Mouse (Mus musculus) 416B (cell line): ENCODE measurements at regions not wholly inside any gene's neighbourhood (a gene's known extent, or its start where the extent isn't known, plus 50 kb on each side); places are given as distances from the start of the nearest gene placed in this dataset.

Experiments
- DNase-seq: peaks from one replicate; pipeline ENCODE4 v3.0.0; 2011; ENCODE audit warnings: low read depth

DNA sequence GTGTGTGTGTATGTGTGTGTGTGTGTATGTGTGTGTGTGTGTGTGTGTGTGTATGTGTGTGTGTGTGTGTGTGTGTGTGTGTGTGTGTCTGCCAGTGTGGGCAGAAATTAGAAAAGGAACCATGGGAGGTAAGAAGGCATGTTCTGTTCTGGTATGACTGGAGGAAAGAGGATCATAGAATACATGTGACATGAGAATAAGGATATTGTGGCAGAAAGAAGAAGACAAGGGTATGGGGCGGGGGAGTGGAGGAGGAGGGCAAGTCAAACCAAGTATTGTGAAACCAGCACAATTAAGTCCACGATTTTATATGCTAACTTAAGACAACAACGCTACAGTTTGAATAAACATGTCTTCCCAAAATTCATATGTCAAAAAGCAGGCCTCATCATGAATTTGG is 117.4 kb upstream of the Ankrd55 start:
- DNase-seq = no peak

DNA sequence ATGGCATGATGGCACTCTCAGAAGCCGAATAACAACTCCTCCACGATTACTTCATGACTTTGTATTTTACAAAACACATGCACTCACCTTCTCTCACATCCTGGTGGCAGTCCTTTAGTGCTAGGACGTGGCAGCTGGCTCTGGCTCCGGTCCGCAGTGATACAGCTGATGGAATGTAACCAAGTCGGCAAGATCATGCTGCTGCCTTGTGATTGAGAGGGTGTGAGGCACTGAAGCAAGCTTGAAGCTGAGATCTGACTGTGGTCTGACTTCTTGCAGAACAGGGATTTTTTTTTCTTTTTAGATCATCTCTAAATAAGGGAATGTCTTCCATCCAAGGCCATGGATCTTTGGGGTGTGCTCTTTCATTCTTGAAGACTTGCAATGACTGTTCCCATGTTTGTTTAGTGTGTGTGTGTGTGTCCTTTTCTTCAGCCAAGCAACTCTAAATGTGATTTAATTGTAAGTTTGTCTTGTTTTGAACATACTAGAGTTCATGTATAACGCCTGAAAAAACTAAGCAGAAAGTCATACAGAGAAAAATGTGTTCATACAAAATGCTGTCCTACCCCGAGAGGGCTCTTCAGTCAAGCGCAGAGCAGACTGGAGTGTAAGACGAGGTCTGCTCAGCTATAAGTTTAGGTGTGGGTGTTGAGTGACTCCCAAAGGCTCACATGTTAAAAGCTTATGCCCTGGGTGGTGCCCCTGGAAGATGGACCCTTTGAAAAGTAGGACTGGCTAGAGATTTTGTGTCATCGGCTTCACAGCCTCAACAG is 116.1 kb upstream of the Ankrd55 start:
- no peak for DNase-seq

DNA sequence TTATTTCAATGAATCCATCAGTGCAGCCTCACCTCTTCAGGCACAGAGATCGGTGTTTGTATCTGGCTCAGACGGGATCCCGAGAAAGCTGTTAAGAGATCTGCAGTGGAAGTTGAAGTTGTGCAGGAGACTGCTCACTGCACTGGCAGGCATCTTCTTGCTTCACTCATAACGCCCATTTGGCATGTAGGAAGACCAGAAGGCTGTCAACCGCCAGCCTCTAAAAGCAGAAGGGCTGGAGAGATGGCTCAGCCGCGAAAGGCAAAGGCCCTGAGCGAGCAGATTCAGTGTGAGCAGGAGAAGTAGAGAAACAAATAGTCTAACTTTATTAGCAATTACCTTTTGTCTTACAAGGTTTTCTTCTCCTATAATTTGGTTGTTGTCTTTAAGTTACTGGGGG is 114.3 kb upstream of the Ankrd55 start:
- DNase-seq = no peak

DNA sequence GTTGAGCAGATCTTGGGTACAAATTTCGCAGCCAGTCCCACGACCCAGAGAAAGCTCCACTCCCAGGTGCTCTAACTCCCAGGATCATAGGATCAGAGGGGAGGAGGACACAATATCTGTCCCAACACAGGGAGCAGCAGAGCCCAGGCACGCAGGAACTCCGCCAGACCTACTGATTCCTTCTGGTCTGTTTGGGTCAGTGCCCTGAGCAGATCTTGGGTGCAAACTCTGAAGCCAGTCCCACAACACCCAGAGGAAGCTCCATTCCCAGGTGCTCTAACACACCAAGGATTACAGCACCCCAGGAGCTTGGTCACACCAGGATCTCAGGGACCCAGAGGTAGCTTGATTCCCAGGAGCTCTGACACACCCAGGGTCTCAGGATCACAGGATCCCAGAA is 110.2 kb upstream of the Ankrd55 start:
- DNase-seq = no peak

DNA sequence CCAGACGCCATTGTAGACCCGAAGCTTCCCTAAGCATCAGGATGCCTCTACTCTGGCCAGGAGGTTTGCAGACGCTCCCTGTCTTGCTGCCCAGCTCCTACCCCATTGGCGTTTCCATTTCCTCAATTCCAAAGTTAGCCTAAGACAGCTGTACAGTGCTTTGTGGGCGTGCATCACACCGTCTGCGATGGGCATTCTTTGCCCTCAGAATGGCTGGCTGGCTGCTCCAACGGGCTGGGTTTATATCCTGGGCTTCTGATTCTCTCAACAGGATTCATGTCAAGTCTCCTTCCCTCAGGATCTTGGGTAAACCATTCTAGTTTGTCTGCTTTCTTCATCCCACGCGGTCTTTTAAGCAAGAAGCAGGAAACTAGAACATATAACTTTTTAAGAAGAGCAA is 104.3 kb upstream of the Ankrd55 start:
- DNase-seq = no peak

DNA sequence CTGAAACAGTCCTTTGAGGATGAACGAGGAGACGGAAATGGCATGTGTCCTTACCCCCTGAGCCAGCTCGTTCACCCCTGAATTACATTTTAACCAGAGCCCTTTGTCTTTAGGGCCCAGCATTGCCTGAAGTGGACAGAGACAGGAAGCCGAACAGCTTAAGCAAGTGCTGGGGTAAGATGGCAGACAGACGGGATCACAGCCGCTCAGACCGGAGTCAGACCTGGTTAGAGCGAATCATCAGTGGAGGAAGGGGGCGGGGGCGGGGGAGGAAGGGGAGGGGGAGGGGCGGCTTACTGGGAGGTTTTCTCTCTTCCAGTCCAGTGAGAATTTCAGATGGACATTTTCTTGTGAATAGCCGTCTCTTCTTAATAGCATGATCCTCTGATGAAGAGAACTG is 103.1 kb upstream of the Ankrd55 start:
- no peak for DNase-seq

DNA sequence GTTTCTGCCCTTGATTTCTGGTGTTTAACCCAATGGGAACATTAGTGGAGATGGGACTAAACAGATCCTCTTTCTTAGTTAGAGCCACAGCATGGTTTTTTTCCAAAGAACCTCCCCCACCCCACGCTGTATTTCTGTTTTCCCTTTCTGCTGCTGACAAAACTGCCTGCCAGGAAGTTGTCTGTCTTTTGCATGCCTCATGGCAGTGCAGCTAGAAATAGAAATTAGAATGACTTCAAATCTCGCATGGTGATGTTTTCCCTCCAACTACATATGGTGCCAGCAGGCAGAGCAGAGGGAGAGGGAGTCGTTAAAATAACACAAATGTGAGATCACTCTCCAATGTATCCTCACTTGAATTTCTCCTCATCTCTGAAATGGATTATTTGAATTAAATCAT is 101.0 kb upstream of the Ankrd55 start:
- DNase-seq = no peak

DNA sequence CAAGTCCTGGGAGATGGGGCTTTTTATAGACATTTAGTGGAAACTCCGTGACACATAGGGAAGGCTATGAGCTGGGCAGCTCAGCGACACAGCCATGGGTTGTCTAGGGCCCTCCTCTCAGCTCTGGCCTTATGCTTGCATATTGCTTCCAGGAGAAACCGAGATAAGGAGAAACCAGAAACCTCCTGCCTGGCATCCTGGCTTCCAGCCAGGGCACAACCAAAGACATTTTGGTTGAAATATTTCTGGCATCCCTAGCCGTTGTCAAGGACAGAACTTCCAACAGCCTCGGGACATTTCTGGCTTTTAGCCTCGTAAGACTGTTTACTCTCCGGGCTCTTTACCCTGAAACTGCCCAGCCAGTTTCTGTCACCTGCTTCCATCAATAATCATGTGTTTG is 99.9 kb upstream of the Ankrd55 start:
- DNase-seq = no peak

DNA sequence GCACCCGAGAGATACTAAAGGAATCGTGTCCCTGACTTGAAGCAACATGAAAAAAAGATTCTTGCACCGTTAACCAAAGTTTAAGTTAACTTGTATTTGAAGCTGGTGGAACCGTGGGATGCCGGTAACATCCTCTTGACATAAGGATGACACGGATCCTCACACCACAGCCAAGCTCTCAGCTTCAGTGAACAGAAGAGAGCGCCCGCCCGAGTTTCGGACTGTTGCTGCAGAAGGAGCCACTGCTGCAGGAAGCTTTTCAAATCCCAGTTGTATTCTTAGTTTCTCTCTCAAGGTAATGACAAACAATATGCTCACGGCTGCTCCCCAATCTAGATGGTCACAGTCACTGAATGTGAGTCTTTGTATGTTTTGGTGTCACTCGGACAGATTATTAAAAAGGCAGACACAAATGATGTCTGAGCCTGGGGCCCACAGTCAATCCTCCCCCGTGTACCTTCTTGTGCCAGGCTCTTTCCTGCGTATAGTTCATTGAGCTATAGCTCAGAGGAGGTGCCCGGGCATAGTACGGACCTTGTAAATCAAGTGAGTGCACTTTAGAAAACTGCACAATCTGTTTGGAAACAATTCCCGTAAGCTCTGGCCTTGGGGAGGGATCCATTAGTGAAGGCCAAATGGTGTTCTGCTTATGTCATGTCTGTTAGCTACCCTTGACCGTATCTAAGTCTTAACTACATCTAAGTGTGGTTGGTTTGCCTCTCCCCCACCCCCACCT is 99.3 kb upstream of the Ankrd55 start:
- DNase-seq = no peak

DNA sequence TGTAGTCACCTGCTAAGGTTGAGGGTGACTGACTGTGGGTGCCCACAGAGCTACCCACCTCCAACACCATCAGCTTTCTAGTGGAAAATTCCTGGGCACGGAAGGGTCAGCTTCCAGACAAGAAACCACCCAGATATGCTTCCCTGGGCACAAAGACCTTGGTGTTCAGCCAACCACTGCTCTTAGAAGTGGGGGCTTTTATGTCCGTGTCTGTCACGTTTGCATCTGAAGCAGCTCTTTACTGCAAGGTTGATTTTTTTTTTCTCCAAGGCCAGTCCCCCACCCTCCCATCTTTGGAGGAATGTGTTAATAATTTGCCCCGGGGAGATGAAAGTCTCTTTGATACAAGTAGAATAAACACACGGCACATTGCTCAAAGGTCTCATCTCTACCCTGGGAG is 98.6 kb upstream of the Ankrd55 start:
- DNase-seq = no peak

DNA sequence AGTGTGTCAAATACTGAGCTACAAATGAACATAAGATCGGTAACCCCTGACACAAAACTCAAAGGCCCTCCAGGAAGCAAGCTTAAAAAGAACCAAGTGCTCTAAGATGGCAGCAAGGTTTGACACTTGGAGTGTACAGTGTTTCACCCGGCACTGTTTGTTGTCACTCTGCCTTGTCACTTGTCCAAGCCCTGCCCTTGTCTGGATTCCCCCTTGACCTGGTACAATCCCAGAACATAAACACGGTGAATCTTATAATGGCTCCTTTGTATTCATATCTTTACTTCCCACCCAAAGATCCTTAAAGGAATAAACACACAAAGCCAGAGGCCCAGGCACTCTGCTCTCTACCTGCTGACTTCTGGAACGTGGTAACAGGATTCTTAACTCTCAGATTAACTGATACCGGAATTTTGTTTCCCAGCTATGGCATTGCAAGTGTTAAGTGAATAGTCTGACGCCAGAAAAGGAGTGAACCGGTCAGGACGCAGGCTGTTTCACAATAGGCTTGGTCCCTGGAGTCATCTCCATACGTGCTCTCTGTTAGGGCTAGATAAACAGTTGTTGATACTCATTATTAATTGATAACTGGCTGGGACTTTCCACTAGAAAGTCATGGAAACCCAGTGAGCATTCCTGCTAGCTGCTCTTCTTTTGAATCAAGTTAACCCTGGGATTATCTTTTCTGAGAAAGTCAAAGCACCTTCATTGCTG is 95.9 kb upstream of the Ankrd55 start:
- DNase-seq = no peak

DNA sequence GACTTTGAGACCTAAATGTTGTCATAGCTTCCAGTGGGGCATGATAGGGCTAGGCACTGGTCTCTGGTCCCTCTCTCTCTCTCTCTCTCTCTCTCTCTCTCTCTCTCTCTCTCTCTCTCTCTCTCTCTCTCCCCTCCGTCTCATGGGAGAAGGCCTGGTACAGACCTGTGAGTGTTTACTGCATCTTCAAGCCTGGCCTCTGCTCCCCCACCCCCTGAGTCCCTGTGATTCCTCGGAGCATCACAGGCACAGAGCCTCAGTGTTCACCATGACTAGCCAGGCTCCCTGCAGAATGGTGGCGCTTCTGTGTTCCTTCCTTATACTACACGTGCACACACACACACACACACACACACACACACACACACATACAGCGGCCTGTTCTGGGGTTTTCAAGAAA is 94.6 kb upstream of the Ankrd55 start:
- no peak for DNase-seq

DNA sequence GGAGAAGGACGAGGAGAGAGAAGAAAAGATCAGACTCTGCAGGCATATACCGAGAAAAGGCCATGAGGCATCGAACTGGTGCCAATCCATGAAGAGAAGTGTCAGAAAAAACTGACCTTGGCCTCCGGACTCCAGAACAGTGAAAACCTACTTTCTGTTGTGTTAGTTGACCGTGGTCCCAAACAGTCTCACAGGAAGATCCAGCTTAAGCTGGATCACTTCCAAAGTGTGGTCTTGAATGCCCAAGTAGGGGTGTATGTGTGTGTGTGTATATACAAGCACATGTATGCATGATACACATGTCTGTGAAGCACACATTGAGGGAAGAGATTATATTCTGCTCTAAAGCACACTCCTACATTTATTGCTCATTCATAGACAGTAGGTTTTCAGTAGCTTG is 93.3 kb upstream of the Ankrd55 start:
- no peak for DNase-seq

DNA sequence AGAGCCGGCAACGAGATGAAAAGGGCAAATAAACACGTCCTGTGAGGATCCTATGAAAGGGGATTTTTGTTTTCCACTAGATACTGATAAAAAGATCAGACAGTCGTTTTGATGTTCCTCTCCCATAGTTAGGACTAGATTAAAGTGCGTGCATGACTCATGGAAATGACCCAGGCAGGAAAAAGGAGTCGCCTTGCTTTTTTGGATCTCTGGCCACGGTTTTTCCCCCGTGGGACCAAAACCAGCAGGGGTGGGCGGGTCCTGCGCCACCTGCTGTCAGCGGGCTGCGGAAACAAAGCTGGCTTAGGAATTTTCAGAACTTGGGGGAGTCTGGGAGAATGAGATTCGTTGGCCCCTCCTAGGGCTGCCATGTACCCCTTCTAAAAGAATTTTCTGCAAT is 91.5 kb upstream of the Ankrd55 start:
- DNase-seq = no peak

DNA sequence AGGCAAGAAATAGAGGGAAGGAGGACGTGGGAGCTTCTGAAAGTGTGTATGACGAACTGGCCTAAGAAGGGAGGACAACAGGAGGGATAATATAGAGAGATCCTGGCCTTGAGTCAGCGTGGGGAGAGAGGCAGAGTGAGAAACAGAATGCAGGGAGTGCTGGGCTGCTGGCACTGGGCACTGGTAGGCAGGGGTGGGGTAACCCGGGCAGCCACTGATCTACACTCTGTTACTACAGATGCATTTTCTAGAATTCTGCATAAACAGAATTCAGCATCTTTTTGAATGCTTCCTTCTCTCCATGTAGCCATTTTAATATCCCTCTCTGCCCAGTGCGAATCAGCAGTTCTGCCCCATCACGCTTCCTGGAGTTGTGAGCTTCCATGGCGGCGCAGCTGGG is 84.5 kb upstream of the Ankrd55 start:
- DNase-seq = no peak

DNA sequence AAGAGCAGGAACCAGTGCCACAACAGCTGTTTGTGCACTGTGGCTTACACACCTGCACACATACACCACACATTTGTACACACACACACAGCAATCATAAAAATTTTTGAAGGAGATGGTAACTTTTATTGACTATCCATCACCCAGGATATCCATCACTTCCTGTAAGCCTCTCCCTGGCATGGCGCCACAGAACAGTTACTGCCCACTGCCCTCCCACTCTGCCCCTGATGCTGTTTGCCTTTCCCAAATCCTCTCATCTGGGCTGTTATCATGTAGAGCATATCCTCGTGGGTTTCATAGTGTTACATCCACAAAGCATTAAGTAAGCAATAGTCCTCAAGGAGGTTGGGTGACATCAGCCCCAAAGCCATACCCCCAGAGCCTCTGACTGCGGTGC is 84.0 kb upstream of the Ankrd55 start:
- no peak for DNase-seq

DNA sequence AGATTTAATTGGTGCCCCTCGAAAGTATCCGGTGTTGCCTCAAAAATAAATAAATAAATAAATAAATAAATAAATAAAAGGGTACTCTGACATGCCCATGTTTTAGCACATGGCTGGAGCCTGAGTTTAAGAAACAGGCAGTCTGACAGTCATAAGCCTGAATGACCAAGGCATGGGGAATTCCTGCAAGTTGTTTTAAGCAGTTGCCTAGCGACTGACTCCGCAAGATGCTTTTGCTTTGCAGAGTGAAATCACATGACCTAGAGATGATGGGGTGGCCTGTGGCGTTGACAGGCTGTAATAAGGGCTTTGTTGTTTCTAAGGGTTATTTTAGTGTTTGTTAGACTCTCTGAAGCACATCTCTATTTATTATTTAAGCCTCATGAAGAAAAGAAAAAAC is 83.4 kb upstream of the Ankrd55 start:
- no peak for DNase-seq

DNA sequence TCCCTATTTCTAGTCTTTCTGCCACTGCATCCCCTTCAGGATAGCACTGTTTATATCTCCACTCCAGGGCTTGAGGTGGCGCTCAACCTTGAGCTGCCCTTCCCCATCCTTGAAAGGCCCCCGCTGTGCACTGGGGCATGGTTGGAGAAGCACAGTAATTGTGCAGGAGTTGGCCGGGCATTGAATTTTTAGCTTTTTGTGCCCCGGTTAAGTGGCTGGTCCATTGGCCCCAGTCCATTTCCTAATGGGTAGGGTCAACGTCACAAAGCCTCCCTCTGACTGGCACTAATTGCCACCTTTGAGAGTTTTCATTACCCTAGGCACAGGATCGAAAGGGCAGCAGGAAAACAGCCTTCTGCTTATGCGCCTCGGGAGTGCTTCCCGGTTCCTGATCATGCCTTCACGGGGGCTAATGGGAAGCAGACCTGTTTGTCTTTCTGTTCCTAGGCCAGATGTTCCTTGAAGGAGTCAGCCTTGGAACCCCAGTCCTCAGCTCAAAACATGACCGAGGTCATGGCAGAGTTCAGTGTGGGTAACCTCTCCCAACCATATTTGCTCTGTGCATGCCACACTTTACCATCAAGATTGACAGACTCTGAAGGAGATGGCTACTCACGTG is 80.5 kb upstream of the Ankrd55 start:
- DNase-seq = no peak

DNA sequence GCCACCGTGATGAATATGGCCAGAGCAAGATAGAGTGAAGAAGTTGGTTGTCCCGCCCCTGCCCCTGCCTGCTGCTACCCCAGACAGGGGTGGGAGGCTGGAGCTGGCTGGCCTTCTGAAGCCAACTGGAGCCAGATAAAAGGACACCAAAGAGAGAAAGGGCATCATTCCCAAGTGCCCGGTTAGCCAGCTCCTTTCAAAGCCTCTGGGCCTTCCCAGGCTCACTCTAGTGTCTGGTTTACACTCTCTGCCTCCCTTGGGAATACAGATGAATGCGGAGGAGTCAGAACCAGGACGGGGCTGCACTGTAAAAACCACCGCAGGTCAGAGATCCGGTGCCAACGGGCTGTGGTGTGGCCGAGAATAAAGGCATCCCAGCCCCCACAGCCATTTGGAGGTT is 76.4 kb upstream of the Ankrd55 start:
- DNase-seq = no peak

DNA sequence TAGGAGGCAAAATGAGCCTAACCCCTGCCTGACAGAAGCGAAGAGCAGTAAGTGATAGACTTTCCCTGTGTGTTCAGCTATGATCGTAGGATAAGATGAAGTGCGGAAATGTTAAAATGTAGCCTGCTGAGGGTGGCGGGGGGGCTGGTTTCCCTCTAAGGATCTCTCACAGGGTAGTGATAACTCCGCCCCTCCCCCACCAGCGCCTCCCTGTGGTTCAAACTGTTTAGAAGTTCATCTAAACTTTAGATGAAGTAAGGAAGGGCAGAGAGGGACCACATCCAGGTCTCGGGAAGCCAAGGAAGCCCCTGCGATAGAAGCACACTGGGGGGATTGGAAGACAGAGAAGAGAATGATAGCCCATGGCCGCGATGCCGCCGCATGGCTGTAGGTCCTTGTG is 75.9 kb upstream of the Ankrd55 start:
- DNase-seq = no peak

DNA sequence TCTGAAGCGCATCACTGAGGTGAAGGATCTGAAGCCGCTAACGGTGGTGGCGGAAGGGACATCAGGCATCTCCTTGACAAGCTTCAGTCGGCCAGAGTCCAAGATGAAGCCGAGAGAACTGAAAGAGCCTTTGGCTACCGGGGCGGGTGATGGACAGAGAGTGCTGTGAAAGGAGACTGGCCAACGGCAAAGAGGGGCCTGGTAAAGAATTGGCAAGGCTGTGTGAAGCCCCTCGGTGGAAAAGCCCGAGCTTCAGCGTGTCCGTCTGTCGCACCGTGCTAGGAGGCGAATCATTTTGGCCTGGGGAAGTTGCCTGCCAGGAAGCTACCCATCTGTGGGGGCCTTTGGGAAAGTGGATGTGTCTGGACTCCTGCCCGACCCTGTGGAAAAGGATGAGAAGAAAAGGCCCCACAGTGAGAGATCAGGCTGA is 74.6 kb upstream of the Ankrd55 start:
- no peak for DNase-seq

DNA sequence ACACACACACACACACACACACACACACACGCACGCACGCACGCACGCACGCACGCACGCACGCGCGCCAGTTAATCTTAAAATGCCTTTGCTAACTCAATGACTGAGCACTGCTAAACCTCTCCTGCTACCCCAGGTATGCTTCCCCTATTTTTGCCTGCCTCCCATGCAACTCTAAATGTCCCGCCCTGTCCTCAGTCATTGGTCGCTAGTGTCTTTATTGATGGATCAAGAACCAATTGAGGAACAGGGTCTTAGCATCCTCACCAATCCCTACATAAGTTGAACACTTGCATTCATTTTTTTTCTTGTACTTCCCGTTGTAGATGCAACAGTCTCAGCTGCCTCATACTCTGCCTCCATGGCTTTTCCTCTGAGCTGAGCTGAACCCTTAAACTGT is 72.2 kb upstream of the Ankrd55 start:
- no peak for DNase-seq

DNA sequence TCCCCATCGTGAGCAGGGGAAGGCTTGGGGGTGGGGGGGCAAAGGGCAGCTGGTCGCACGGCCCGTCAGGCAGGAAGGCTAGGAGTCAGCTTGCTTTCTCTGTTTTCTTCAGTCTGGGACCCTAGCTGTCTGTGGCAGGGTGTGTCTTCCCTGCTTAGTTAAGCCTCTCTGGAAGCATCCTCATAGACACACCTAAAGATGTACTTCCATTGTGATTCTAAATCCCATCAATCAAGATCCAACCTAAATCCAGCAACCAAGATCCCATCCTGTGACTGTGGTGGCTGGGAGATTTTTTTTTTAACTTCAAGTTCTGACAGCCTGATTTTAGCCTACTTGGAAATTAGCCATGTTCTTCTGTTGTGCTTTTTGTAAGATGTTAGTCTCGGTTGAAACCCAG is 69.9 kb upstream of the Ankrd55 start:
- DNase-seq = no peak
